Mouse (Mus musculus): ENCODE results near the gene Glod4.

Glod4 gene

GRCm38 (mm10) chr11:76239750-76240149, 3.8 kb downstream of the Glod4 start:
- no peak for TF ChIP-seq GATA4 (IDR thresholded peaks at IDR 0.05; ENCODE audit: insufficient replicate concordance, low read length)

- no peak for TF ChIP-seq GATA4 (IDR thresholded peaks at IDR 0.05; ENCODE audit: insufficient replicate concordance, low read length)
These were observed 7.4 kb downstream of the Glod4 start for GRCm38 (mm10) chr11:76236136-76236535.

GRCm38 (mm10) chr11:76225051-76225450, 18.5 kb downstream of the Glod4 start:
- no peak for TF ChIP-seq GATA4 (IDR thresholded peaks at IDR 0.05; ENCODE audit: insufficient replicate concordance, low read length)

- no peak for TF ChIP-seq GATA4 (IDR thresholded peaks at IDR 0.05; ENCODE audit: insufficient replicate concordance, low read length)
These were observed 18.9 kb downstream of the Glod4 start for GRCm38 (mm10) chr11:76224631-76225030.

GRCm38 (mm10) chr11:76217390-76217800, 26.1 kb downstream of the Glod4 start, which contains the start of the genes Dbil5 and Gemin4:
Gene Dbil5, plus strand, starts transcription at chr11:76217608.
Gene Gemin4, minus strand, starts transcription at chr11:76217664.
- peak; percentile 13; the same call in 1 of the 2 replicates for TF ChIP-seq GATA4 (IDR thresholded peaks at IDR 0.05; ENCODE audit: insufficient replicate concordance, low read length)

GRCm38 (mm10) chr11:76216681-76217389, 26.7 kb downstream of the Glod4 start:
- TF ChIP-seq GATA4 (IDR thresholded peaks at IDR 0.05; ENCODE audit: insufficient replicate concordance, low read length) = 0 out of 2 replicates have a peak, but pooled peaks have one; percentile 37

GRCm38 (mm10) chr11:76216049-76216540, 27.4 kb downstream of the Glod4 start:
- TF ChIP-seq GATA4 (IDR thresholded peaks at IDR 0.05; ENCODE audit: insufficient replicate concordance, low read length) = no peak

GRCm38 (mm10) chr11:76215011-76215410, 28.5 kb downstream of the Glod4 start:
- no peak for TF ChIP-seq GATA4 (IDR thresholded peaks at IDR 0.05; ENCODE audit: insufficient replicate concordance, low read length)

- TF ChIP-seq GATA4 (IDR thresholded peaks at IDR 0.05; ENCODE audit: insufficient replicate concordance, low read length) = no peak
These were observed 29.7 kb downstream of the Glod4 start for GRCm38 (mm10) chr11:76213841-76214240.

GRCm38 (mm10) chr11:76210228-76210985, 33.1 kb downstream of the Glod4 start:
- TF ChIP-seq GATA4 (IDR thresholded peaks at IDR 0.05; ENCODE audit: insufficient replicate concordance, low read length) = no peak

- TF ChIP-seq GATA4 (IDR thresholded peaks at IDR 0.05; ENCODE audit: insufficient replicate concordance, low read length) = peak; percentile 59; the same call in 1 of the 2 replicates
These were observed 36.7 kb downstream of the Glod4 start for GRCm38 (mm10) chr11:76206793-76207192.

- TF ChIP-seq GATA4 (IDR thresholded peaks at IDR 0.05; ENCODE audit: insufficient replicate concordance, low read length) = peak; percentile 35; the same call in 1 of the 2 replicates
These were observed 41.5 kb downstream of the Glod4 start for GRCm38 (mm10) chr11:76201761-76202674.

GRCm38 (mm10) chr11:76196977-76197469, 46.5 kb downstream of the Glod4 start:
- TF ChIP-seq GATA4 (IDR thresholded peaks at IDR 0.05; ENCODE audit: insufficient replicate concordance, low read length) = no peak

GRCm38 (mm10) chr11:76196275-76196976, 47.1 kb downstream of the Glod4 start:
- no peak for TF ChIP-seq GATA4 (IDR thresholded peaks at IDR 0.05; ENCODE audit: insufficient replicate concordance, low read length)

Data from liver, adult (tissue).